8 mouse cellular contexts compared by ENCODE assay signal in the genomic region with DNA sequence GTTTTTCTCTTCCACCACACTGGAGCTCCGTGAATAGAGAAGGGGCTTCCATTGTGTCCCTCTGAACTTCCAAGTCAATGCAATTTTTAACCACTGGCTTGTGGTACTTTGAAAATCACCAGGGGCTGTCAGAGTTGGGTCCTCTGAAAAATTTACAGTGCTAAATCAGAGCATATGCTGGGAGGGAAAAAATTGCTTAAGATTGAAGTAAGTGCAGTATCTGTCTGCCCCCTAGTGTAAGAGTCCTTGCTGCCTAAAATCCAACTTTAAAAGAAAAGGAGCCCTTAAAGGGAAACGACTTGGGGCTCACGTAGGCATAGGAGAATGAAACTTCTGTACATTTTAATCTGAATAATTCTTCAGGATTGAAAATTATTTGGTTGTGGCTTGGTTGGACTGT. TPM values are rescaled to one million over a fixed set of nuclear protein-coding genes. Genes with fewer than 3 reads are reported as not detected.
DNase-seq lines count a peak whose midpoint lies in the region; ATAC-seq lines count a peak whose summit lies in the region.

No protein-coding gene starts in this region.

- peak overlapping the region; percentile 74; the same call in 1 of the 2 replicates for H3K27ac ChIP-seq in heart, embryonic 11.5 days (ENCODE audit: low read depth, low read length)
- peak overlapping the region; percentile 98 for H3K27ac ChIP-seq in kidney, embryonic 16.5 days (ENCODE audit: low read length)
- H3K27ac ChIP-seq in midbrain, embryonic 12.5 days (replicated peaks) = peak overlapping the region; percentile 94

- DNase-seq in 3134 (ENCODE audit: extremely low read depth, insufficient read length, low spot score) = peak; percentile 61
- peak; percentile 86 for DNase-seq in NIH3T3 (ENCODE audit: low read depth)
- DNase-seq in right cerebral cortex, postnatal 4 days = no peak
- no peak for DNase-seq in left cerebral cortex, postnatal 10 days (ENCODE audit: extremely low spot score in 1 of 2, low spot score in 2 of 2)
- DNase-seq in thymus, postnatal 25 days = no peak

- peak overlapping the region; percentile 69 for H3K4me2 ChIP-seq in heart, embryonic 11.5 days
- peak overlapping the region; percentile 68 for H3K4me2 ChIP-seq in kidney, embryonic 16.5 days (replicated peaks; ENCODE audit: low read depth, low read length)
- H3K4me2 ChIP-seq in midbrain, embryonic 12.5 days (replicated peaks) = peak overlapping the region; percentile 60

- no peaks in the 10 kb centered on the region for H3K4me1 ChIP-seq in heart, embryonic 11.5 days (ENCODE audit: control insufficient read depth, insufficient read depth, low read length)
- H3K4me1 ChIP-seq in kidney, embryonic 16.5 days (ENCODE audit: insufficient read depth, low read length) = peaks cover 18% of the 10 kb centered on the region
- H3K4me1 ChIP-seq in midbrain, embryonic 12.5 days = peaks cover 21% of the 10 kb centered on the region

- H3K36me3 ChIP-seq in heart, embryonic 11.5 days (ENCODE audit: control insufficient read depth, insufficient read depth, low read length) = no peaks in the 10 kb centered on the region
- H3K36me3 ChIP-seq in kidney, embryonic 16.5 days (ENCODE audit: insufficient read depth, low read length) = peaks cover 5% of the 10 kb centered on the region; the same call in 1 of the 2 replicates
- no peaks in the 10 kb centered on the region for H3K36me3 ChIP-seq in midbrain, embryonic 12.5 days

- H3K27me3 ChIP-seq in heart, embryonic 11.5 days (ENCODE audit: control insufficient read depth, insufficient read depth, low read length) = peaks cover 50% of the 10 kb centered on the region
- H3K27me3 ChIP-seq in kidney, embryonic 16.5 days (ENCODE audit: insufficient read depth, low read length) = no peaks in the 10 kb centered on the region
- H3K27me3 ChIP-seq in midbrain, embryonic 12.5 days = peaks cover 48% of the 10 kb centered on the region

- peak overlapping the region; percentile 65; the same call in 1 of the 2 replicates for H3K9ac ChIP-seq in heart, embryonic 11.5 days (ENCODE audit: low read depth, low read length)
- peak overlapping the region; percentile 95 for H3K9ac ChIP-seq in kidney, embryonic 16.5 days (replicated peaks; ENCODE audit: low read length)
- H3K9ac ChIP-seq in midbrain, embryonic 12.5 days (replicated peaks) = peak overlapping the region; percentile 84; the same call in 1 of the 2 replicates

- 0% methylated on average over 3 of the region's 3 CpGs for WGBS in heart, embryonic 11.5 days (ENCODE audit: insufficient replicate concordance)
- WGBS in kidney, embryonic 16.5 days = 2% methylated on average over 3 of the region's 3 CpGs
- WGBS in midbrain, embryonic 12.5 days = 0% methylated on average over 3 of the region's 3 CpGs

- intact Hi-C loops in left cerebral cortex, postnatal 10 days (cut with DNase I) = loop anchor here (2.0 to 10.0 kb wide), 4 partner anchors 32 to 1990 kb away; no protein-coding TSS in a partner anchor

- ATAC-seq in heart, embryonic 11.5 days (replicated peaks; ENCODE audit: insufficient number of reproducible peaks, low FRiP score, low TSS enrichment) = no peak
- ATAC-seq in kidney, embryonic 16.5 days (ENCODE audit: low FRiP score, low TSS enrichment) = no peak
- no peak for ATAC-seq in midbrain, embryonic 12.5 days (ENCODE audit: low FRiP score, low read depth)

- H3K4me3 ChIP-seq in heart, embryonic 11.5 days (ENCODE audit: low read depth, low read length) = peak overlapping the region; percentile 43
- peak overlapping the region; percentile 62 for H3K4me3 ChIP-seq in kidney, embryonic 16.5 days (ENCODE audit: low read length)
- H3K4me3 ChIP-seq in midbrain, embryonic 12.5 days = peak overlapping the region; percentile 53

- H3K9me3 ChIP-seq in heart, embryonic 11.5 days (replicated peaks; ENCODE audit: control insufficient read depth, low read length) = no peaks in the 10 kb centered on the region
- no peaks in the 10 kb centered on the region for H3K9me3 ChIP-seq in kidney, embryonic 16.5 days (ENCODE audit: low read length)
- no peaks in the 10 kb centered on the region for H3K9me3 ChIP-seq in midbrain, embryonic 12.5 days

RNA-seq across cellular contexts. Expression of a gene that starts 1.7 kb away (rescaled TPM):
- polyA plus RNA-seq in heart, embryonic 11.5 days (2014; fragmentation: Nextera tagmentation; extraction: Ambion mirVana) = 30.4 and 34.4 TPM in 2 replicates
- 165 and 186 TPM in 2 replicates for polyA plus RNA-seq in kidney, embryonic 16.5 days (2015; fragmentation: Nextera tagmentation; extraction: Ambion mirVana)
- 105 and 143 TPM in 2 replicates for polyA plus RNA-seq in midbrain, embryonic 12.5 days (2016; fragmentation: Nextera tagmentation; extraction: Ambion mirVana)
- 10 to 100 TPM; 45.7 to 55.9 TPM for total RNA-seq in left cerebral cortex, postnatal 10 days (2021)

Comparison
In these comparisons a context has a peak if more than half of its experiments do, and no peak if none do; other contexts are left out.
1. DNase-seq: peak in 3134 (single experiment) and NIH3T3 (single experiment); none in right cerebral cortex, postnatal 4 days (single experiment), left cerebral cortex, postnatal 10 days (0 of 2) and thymus, postnatal 25 days (single experiment).
2. Peak in every context shown above with its lines, with median percentiles within 50 percentile points of each other: H3K27ac ChIP-seq, H3K4me2 ChIP-seq, H3K4me3 ChIP-seq and H3K9ac ChIP-seq.